Mouse (Mus musculus) layer of hippocampus, postnatal 14 days (tissue): ENCODE data around the gene Gm3542. TPM values are rescaled to one million over a fixed set of nuclear protein-coding genes. Genes with fewer than 3 reads are reported as not detected.
"Not testable (repeated sequence)": the region's sequence is repeated elsewhere in the genome, so short reads cannot be mapped to it uniquely, and the experiment has no call there.

ENCODE experiments used
- DNase-seq, 2 experiments: peaks; one replicate each; pipeline ENCODE4 v3.0.0; 2021 to 2022; ENCODE audit warnings: low spot score in 2 of 2, mixed read lengths in 1 of 2
- long read RNA-seq, 2 experiments: library from polyadenylated mRNA; stranded (forward); transcript quantifications; one replicate each; pipeline ENCODE4 v2.0.0; 2021
- total RNA-seq, 2 experiments: library from RNA; stranded (reverse); gene quantifications; 2 replicates each; pipeline ENCODE4 v1.2.3; 2021

Gm3542 gene
- total RNA-seq = not detected
- long read RNA-seq, experiment 1 = 0 reads
- long read RNA-seq, experiment 2 = 0 reads

DNA sequence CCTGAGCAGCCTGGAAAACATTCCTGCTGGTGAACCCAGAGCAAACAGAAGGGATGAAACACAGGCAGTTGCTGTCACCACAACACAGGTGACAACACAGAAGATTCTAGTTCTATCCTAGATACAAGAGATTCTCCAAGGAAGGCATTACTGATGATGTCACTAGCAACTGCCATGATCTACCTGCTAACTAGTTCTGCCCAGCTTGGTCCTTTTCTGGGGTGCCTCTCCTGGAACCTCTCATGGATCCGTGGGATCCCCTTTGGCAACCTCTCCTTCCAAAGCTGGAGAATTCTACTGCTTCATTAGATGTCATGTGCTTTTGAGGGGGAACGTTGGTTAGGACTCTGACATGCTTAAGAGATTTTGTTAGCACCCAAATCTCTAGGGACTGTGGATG lies at the start of gene Gm3542:
Gene Gm3542 (minus strand): TSS at position 101 of the 400 bp plus-strand sequence.
- not testable (repeated sequence) for DNase-seq

Other genes starting within 250 kb of the Gm3542 start
- not detected for gene Gm8279, start 203.4 kb downstream of the Gm3542 start, total RNA-seq
- not detected for gene Gm3317, start 170.4 kb downstream of the Gm3542 start, total RNA-seq
- not detected for gene Gm8271, start 149.1 kb downstream of the Gm3542 start, total RNA-seq
- not detected for gene Gm3526, start 74.3 kb downstream of the Gm3542 start, total RNA-seq
- not detected for gene Gm3500, start 54.1 kb upstream of the Gm3542 start, total RNA-seq
- 1 to 10 TPM; 4.3 to 5.6 TPM for gene Gm3194, start 120.5 kb upstream of the Gm3542 start, total RNA-seq
- gene Gm8246, start 142.9 kb upstream of the Gm3542 start, total RNA-seq = not detected
- gene Gm3187, start 149.3 kb upstream of the Gm3542 start, total RNA-seq = not detected
- gene Gm3488, start 166.7 kb upstream of the Gm3542 start, total RNA-seq = 1 to 10 TPM; 1.9 to 2.3 TPM
- gene Gm3532, start 203.6 kb upstream of the Gm3542 start, total RNA-seq = not detected